Mouse (Mus musculus) MEL (cell line): ENCODE measurements at regions not wholly inside any gene's neighbourhood (a gene's known extent, or its start where the extent isn't known, plus 50 kb on each side); places are given as distances from the start of the nearest gene placed in this dataset.

Source experiments
- CTCF ChIP-seq, 3 experiments: IDR thresholded peaks in 2 of 3; conservative IDR thresholded peaks in 1 of 3; 2 replicates each; pipeline ENCODE4 v1.5.1; 2011 to 2012; ENCODE audit warnings: low read length in 3 of 3, low read depth in 2 of 3, mild to moderate bottlenecking in 2 of 3, improper control_type of control experiment in 1 of 3, inconsistent platforms in 1 of 3, mixed read lengths in 1 of 3, moderate library complexity in 1 of 3; ENCODE audit not compliant: control insufficient read depth in 1 of 3, insufficient read depth in 1 of 3, poor library complexity in 1 of 3, severe bottlenecking in 1 of 3
- EP300 ChIP-seq, 2 experiments: IDR thresholded peaks; 2 replicates each; pipeline ENCODE4 v1.6.1; 2011; ENCODE audit warnings: improper control_type of control experiment in 2 of 2, low read length in 2 of 2, low read depth in 1 of 2, mild to moderate bottlenecking in 1 of 2
- GABPA ChIP-seq: IDR thresholded peaks from 2 replicates; pipeline ENCODE4 v1.6.1; 2012; ENCODE audit warnings: low read depth, mild to moderate bottlenecking, inconsistent platforms, low read length, improper control_type of control experiment, moderate library complexity
- GATA1 ChIP-seq: IDR thresholded peaks from 2 replicates; pipeline ENCODE4 v1.6.1; 2011; ENCODE audit warnings: low read depth, low read length, improper control_type of control experiment
- JUND ChIP-seq: IDR thresholded peaks from 2 replicates; pipeline ENCODE4 v1.6.1; 2011; ENCODE audit warnings: low read depth, mild to moderate bottlenecking, improper control_type of control experiment, low read length
- POLR2A ChIP-seq, 2 experiments: IDR thresholded peaks; 2 replicates each; pipeline ENCODE4 v1.6.1; 2011 to 2012; ENCODE audit warnings: low read length in 2 of 2, mild to moderate bottlenecking in 2 of 2, control low read depth in 1 of 2, improper control_type of control experiment in 1 of 2, low read depth in 1 of 2, moderate library complexity in 1 of 2; ENCODE audit not compliant: control insufficient read depth in 1 of 2, insufficient read depth in 1 of 2, poor library complexity in 1 of 2
- POLR2AphosphoS2 ChIP-seq: IDR thresholded peaks from 2 replicates; pipeline ENCODE4 v1.6.1; 2011; ENCODE audit warnings: low read length, improper control_type of control experiment
- POLR2AphosphoS5 ChIP-seq: IDR thresholded peaks from 2 replicates; pipeline ENCODE4 v1.6.1; 2012; ENCODE audit warnings: low read depth, borderline replicate concordance, mild to moderate bottlenecking, inconsistent platforms, low read length, moderate library complexity, mixed read lengths
- TAL1 ChIP-seq: IDR thresholded peaks from 2 replicates; pipeline ENCODE4 v1.6.1; 2012; ENCODE audit warnings: mild to moderate bottlenecking, inconsistent platforms, low read length, moderate library complexity, mixed read lengths
- TCF12 ChIP-seq: IDR thresholded peaks from 2 replicates; pipeline ENCODE4 v1.6.1; 2014; ENCODE audit warnings: low read depth, mild to moderate bottlenecking, inconsistent platforms, low read length, improper control_type of control experiment, moderate library complexity
- USF2 ChIP-seq, 2 experiments: IDR thresholded peaks; 2 replicates each; pipeline ENCODE4 v1.6.1; 2011 to 2012; ENCODE audit warnings: improper control_type of control experiment in 2 of 2, low read length in 2 of 2, borderline replicate concordance in 1 of 2, inconsistent platforms in 1 of 2, low read depth in 1 of 2, mild to moderate bottlenecking in 1 of 2; ENCODE audit not compliant: insufficient read depth in 1 of 2
- ZC3H11A ChIP-seq: IDR thresholded peaks from 2 replicates; pipeline ENCODE4 v1.6.1; 2012; ENCODE audit warnings: low read depth, mild to moderate bottlenecking, inconsistent platforms, low read length, improper control_type of control experiment

- TF ChIP-seq TCF12 (no peak), POLR2A (IDR thresholded peaks at IDR 0.05; ENCODE audit: control insufficient read depth in 1 of 2, insufficient read depth in 1 of 2, low read depth in 1 of 2, low read length in 2 of 2, poor library complexity in 1 of 2) (no peak), CTCF (IDR thresholded peaks at IDR 0.05 in 2 of 3, conservative IDR thresholded peaks at IDR 0.05 in 1 of 3; ENCODE audit: control insufficient read depth in 1 of 3, insufficient read depth in 1 of 3, low read depth in 2 of 3, low read length in 3 of 3, poor library complexity in 1 of 3, severe bottlenecking in 1 of 3) (no peak), GATA1 (no peak), EP300 (IDR thresholded peaks at IDR 0.05; ENCODE audit: low read depth in 1 of 2, low read length in 2 of 2) (no peak), GABPA (no peak), TAL1 (no peak), POLR2AphosphoS5 (no peak), JUND (no peak), USF2 (IDR thresholded peaks at IDR 0.05; ENCODE audit: borderline replicate concordance in 1 of 2, insufficient read depth in 1 of 2, low read depth in 1 of 2, low read length in 2 of 2) (no peak), ZC3H11A (no peak), POLR2AphosphoS2 (no peak)
These were observed 117.8 kb upstream of the Plcb4 start for GRCm38 (mm10) chr2:135541058-135541457.
